Mouse (Mus musculus): ENCODE data around the gene Apba2.

Apba2 gene

DNA sequence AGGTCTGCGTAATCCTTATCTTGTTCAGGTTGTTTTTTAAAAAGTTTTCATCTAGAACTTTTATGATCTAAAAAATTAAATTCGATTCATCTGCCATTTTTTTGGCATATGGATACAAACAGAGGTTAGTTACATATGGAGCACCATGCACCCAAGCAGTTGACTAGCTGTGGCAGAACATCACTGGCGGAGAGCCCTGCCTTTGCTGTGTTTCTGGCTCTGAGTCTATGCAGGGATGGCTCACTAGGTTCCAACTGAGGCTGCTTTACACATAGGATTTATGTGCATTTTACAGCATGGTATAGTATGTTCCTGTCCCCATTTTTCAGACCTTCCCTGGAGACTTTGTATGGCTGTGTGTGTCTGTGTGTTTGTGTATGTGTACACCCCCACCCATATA, 221.8 kb downstream of the Apba2 start:
- in situ Hi-C loops (cut with MboI; ENCODE audit: low sequenced_read_pairs): no loop called here

DNA sequence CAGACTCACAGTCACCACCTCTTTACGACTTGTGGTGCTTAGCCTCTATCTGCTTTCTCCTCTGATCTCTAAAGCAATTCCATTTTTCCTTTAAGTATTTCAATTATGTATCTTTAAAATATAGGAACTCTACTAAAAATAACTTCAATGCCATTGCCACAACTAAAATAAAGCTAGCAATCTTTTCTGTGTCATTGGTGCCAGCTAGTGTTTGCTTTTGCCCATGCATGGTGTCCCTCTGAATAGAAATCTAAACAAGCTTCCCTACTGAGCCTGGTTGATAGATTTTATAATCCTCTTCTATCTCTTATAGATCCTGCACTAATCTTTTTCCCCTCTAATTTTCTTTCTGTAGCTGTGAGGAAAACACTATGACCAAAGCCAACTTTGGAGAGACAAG, 222.9 kb downstream of the Apba2 start:
- in situ Hi-C loops (cut with MboI; ENCODE audit: low sequenced_read_pairs): no loop called here

DNA sequence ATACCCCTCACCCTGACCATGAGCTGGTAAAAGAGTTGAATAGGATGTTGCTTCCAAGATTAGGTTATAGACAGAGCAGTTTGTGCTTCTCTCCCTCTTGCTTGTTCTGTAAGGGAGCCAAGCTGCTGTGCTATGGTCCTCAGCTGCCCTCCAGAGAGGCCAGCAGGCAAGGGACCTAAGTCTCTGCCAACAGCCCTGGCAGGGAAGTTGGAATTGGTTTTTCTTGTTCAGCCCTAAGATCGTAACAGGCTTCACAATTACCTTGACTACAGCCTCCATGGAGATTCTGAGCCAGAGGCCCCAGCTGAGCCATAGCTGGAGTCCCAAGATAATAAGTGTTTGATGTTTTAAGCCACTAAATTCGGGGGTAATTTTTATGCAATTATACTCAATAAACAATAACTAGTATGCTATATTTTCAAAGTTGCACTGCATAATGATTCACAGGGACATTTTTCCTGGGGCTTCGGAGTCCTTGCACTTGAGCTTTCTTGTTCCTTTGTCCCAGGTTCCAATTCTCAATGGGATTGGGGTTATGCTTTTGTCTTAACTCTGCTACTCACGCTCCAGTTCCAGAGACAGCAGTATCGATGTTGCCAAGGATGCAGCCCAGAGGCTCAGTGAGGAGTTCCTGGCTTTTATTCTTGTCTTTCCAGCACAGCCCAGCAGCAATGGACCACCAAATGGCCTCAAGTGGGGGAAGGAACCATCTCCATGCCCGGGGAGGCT, 224.6 kb downstream of the Apba2 start:
- in situ Hi-C loops (cut with MboI; ENCODE audit: low sequenced_read_pairs): no loop called here

DNA sequence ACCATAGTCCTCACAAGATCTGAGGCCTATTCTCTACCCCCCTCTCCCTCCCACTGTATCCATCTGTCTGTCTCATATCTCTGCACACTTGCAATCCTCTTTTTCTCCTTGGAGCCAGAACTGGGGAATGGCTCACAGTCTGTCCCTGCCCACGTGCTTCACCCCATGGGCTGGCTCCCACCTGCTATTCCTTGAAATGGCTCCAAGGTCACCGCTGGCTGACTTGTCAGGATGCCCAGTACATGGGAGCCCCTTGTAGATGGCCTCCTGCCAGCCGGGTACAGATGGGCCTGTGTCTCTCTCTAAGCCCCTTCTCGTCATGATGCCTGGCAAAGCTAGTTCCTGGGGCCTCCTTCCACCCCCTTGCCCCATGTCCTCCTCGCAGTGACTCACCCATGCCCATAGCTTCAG, 226.7 kb downstream of the Apba2 start:
- in situ Hi-C loops (cut with MboI; ENCODE audit: low sequenced_read_pairs): no loop called here

DNA sequence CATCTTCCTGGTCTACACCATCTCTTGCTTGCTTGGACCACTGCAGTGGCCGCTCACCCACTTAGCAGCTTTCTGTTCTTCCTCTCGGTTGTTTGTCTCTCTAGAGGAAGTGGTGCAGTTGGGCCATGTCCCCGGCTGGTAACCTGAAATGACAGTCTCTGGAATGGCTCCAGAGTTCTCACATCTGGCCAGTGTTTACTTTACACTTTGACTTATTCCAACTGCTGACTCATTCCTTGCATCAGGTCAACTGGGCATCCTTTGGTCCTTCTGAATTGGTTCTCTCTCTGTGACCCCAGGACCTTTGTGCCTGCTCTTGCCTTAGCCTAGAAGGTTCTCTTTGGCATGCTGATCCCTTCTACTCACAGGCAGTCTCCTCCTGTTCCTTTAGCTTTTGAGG, 227.3 kb downstream of the Apba2 start:
- in situ Hi-C loops (cut with MboI; ENCODE audit: low sequenced_read_pairs): no loop called here

DNA sequence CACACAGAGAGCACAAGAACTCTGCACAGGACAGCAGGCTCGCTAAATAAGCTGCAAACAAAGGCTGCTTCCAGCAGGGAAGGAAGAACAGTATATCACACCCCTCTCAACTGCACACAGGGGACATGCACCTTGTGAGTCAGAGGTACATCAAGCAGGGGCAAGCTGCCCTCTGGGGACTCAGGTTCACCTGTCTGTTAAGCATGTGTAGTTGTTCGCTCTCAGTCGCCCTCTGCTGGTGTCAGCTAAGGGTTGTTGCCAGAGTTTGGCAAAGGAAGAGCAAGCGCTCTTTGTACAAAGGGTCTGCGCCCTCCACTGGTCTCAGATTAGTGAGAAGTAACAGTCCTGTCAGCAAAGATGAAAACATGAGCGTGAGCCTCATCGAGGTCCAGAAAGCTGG, 228.3 kb downstream of the Apba2 start:
- in situ Hi-C loops (cut with MboI; ENCODE audit: low sequenced_read_pairs): no loop called here

DNA sequence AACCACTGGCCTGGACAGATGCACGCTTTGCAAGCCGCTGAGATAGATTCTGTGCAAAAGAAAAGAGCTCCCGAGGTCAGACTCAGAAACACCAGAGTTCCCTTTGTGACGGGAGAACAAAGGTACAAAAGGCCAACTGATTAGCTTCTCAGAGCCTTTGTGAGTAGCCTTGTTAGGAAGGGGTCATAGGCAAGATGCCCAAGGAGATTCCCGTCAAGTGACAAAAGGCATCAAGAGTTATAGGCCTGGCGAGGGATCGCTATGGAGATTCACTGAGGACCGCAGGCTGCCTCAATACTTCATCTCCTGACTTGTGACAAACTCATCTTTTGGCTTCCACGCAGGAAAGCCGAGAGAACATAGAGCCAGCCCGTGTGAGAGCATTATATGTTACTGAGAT, 237.6 kb downstream of the Apba2 start:
- in situ Hi-C loops (cut with MboI; ENCODE audit: low sequenced_read_pairs): no loop called here

DNA sequence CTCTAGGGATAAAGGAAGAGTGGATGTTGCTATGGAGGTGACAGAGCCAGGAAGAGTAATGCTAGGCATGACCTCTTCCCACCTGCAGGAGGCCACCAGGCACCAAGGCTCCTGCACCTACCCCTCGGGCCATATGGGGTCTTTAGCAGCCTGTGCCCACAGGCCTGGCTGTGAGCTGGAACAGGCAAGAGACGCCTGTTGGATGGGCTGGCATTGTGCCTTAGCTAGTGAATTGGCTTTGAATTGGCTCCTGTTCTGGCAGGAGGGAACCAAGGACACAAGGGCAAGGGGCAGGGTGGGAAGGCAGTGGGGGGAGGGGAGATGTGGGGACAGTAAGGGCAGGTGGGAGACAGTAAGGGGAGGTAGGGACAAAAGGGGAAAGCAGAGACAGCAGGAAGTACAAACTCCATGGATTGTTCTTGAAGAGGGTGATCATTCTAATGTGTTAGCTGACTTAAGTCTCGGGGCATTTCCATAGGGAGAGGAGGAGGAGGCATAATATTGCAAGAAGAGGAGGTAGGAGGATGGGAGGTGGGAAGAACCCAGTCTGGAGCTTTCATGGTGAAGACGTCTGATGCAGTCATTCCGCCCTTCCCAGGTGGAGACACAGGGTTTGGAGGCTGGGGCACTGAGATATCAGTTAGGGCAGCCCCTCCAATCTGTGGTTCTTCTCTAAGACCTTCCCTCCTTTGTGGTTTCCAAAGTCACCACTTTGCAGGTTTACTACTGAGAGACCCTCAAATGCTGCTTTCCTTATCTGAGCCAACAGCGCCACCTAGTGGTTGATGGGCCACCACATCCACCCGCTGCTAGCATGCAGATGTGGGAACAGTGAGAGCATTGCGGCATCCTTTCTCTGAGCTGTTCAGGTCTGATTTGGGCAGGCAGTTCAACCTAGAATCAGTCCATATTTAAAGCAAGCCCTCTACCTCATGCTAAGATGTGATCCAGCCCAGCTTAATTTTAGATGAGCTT, 240.1 kb downstream of the Apba2 start:
- in situ Hi-C loops (cut with MboI; ENCODE audit: low sequenced_read_pairs): no loop called here

DNA sequence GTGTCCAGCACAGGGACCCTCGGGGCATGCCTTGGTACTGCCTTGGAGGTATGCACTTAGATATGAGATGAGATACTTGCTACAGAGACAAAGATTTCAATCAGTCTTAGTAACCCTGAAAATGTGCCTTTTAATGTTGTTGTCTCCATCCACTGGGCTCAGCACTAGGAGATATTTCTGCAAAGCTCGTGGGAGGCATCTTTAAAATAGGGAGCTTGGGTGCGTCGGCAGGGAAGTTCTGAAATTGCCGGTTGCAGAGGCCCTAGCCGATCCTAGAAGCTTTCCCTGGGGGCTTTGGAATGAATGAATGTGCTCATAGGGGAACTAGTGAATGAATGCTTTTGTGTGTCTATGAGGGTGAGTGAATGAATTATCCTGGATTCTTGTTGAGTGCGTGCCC, 242.1 kb downstream of the Apba2 start:
- in situ Hi-C loops (cut with MboI; ENCODE audit: low sequenced_read_pairs): no loop called here

DNA sequence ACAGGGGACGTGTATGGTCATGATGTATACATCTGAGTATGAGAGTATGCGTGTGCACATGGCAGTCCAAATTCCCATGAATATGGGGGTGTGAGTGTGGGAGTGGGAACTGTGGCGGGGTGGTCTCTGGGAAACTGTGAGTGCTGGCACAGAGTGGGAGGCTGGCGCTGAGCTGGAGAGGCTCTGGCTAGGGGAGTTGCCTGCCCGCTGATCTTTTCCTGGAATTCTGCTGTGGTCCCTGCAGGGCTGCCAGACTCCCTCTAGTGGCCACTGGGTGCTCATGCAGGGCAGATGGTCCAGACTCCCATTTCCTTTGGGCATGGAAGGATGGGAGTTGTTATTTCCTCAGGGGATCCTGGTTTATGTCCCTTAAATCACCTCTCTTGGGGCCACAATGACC, 250.0 kb downstream of the Apba2 start:
- in situ Hi-C loops (cut with MboI; ENCODE audit: low sequenced_read_pairs): no loop called here

DNA sequence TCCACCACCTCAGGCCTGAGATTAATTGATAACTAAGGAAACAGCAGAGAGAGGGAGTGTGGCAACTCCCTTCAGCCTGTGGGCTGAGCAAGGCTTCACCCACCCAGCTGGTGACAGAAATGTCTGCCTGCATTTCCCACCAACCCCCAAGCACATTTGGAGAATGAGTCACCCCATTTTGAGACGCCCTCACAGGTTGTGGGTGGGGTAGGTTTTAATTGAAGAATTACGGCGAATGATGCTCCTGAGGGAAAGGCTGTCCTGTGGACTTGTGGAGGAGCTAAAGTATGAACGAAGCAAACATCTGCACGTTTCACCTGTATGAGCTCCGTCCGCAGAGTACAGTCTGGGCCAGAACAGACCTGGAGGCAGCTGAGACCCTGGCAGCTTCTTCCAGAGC, 250.6 kb downstream of the Apba2 start:
- in situ Hi-C loops (cut with MboI; ENCODE audit: low sequenced_read_pairs): no loop called here

DNA sequence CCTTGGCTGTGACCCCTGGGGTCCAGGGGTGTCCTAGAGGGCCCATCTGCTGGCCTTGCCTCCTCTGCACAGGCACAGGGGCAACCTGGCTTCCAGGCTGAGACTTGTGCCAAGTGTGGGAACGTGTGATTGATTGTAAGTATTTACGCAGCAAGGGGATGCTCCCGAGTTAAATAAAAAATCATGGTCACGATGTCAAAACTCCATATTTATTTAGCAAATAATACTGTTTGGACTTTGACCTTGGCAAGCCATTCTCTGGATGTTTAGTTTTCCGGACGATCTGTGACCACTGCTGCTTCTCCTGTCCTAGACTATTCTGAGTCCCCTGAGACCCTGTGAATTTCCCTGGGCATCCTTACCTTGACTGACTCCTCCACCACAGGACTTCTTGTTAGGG, 252.2 kb downstream of the Apba2 start:
- in situ Hi-C loops (cut with MboI; ENCODE audit: low sequenced_read_pairs): no loop called here

DNA sequence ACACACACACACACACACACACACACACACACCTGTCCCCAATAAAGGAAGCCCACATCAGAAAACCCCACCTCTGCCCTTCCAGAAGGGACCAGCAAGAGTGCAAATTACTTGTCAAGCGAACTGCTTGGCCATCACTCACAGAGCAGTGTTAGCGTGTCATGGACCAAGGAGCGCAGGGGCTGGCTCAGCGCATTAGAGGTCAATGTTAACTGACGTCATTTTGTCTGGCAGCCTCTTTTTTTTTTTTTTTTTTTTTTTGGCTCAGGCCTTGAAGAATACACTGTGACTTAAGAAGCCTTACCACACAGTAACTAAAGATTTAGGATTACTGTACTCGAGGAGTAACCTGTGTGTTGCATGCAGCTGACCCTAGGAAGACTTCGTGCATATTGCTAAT, 252.7 kb downstream of the Apba2 start:
- in situ Hi-C loops (cut with MboI; ENCODE audit: low sequenced_read_pairs): no loop called here

DNA sequence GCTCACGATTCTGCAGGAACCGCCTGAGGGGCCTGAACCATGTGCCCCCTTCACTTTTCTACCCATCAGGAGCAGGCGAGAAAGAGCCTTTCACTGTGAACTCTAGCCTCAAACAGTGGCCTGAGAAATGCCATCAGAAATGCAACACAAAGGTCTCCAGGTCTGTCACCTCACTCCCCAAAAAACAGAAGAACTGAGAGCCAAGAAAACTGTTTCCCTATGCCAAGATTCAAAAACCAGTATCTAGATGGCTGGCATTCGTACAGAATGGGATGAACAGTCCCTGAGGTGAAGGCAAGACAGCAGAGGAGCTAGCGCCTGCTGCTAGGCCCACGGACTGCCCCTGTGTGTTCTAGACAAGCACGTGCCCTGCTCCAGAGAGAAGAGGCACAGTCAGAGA, 253.6 kb downstream of the Apba2 start:
- in situ Hi-C loops (cut with MboI; ENCODE audit: low sequenced_read_pairs): no loop called here

DNA sequence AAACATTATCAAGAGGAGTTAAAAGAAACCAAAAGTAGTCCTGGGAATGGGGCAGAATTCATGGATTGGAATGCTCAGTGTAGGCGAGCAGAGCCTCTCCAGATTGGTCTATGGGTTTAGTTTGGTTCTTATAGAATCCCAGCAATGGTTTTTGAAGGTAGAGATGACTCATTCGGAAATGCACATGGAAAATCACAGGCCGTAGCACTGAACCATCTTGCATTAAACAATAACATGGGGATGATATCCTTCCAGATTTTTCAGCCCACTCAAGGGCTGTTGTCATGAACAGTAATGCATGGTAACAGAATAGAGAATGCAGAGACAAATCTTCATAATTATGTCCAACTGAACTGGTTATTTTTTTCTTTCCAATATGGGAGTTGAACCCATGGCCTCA, 264.1 kb downstream of the Apba2 start:
- in situ Hi-C loops (cut with MboI; ENCODE audit: low sequenced_read_pairs): no loop called here

DNA sequence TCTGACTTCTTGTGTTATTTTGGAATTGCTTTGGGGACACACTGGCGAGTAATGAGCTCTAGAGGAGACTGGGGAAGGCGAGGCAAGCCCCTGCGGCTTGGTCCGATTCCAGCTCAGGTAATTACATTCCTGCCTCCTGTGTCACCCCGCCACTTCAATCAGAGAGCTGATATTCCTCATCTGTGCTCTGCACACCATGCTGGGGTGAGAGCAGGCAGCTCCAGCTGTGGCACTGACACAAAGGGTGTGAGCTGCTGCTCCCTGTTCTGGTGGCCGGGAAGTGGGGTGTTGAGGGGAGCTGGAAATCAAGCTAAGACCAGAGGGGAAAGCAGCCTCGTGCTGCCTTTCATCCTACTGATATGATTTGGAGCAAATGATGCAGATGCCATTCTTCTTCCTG, 268.3 kb downstream of the Apba2 start:
- in situ Hi-C loops (cut with MboI; ENCODE audit: low sequenced_read_pairs): no loop called here

DNA sequence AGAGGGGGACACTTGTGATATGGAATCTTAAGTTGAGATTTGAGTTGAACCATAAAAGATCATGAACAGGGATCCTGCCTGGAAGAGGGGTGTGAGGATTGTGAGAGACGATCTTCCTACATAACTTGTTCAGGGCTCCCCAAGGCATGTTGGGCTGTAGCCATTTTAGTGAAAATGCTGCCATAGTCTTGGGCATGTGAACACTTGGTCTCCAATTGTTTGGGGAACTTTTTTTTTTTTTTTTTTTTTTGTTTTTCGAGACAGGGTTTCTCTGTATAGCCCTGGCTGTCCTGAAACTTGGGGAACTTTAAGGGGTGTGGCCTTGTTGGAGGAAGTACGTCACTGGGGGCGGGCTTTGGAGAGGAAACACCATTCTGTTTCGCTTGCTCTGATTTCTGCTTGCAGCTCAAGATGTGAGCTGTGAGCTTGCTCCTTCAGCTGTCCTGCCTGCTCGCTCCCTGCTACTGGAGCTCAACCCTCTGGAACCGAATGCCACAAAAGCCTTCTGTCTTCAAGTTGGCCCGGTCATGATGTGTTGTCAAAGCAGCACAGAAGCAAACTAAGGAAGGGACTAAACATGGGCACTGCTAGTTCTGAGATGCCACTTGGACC, 269.4 kb downstream of the Apba2 start:
- in situ Hi-C loops (cut with MboI; ENCODE audit: low sequenced_read_pairs): no loop called here

DNA sequence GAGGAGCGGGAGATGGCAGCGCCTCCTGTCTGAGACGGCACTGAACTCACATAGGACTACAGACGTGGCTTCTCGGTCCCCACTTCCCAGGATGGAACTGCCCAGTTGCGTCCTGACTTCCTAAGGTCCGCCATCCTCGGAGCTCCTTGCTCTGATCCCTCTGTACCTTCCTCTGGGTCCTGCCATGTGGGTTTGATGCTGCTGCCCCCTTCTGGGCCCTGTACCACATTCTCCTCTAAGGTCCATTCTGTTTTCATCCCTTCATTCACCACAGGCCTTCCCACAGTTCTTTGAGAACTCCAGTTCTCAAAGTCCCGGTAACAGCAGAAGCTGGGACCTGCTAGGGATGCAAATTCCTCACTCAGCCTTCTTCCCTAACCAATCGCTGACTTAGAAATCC, 272.0 kb downstream of the Apba2 start:
- in situ Hi-C loops (cut with MboI; ENCODE audit: low sequenced_read_pairs): no loop called here

DNA sequence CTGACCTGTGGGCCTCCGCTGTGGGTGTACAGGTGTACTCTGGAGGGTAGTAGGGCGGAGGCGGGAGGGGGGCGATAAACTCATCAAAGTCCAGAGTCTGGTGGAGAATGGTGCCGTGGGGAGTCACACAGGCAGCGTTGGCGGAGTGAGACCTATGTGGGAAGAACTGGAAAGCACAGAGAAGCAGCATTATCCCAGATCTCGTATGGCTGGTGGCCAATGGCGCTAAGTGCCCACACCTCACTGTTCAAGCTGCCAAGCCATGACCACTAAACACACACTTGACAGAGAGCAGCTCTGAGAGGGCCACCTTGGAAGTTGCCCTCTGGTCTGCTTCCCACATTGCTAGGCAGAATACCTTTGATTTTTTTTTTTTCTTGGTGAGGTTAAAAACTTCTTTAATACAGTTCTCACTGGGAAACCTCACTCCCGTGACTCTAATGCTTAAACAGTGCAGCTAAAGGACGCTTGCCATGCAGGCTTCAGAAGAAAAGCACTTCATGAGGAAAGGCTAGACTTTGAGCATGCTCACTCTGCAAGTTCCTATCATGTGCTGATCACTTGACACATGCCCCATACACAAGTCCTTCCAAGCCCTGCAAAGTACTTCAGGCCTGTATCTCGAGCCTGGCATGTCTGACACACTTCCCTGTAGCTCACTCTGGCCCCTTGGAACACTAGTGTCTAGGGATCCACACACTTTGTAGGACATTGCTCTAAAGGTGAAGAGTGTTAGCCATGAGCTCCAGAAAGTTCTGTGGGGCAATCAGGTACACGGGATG, 275.4 kb downstream of the Apba2 start:
- in situ Hi-C loops (cut with MboI; ENCODE audit: low sequenced_read_pairs): no loop called here

DNA sequence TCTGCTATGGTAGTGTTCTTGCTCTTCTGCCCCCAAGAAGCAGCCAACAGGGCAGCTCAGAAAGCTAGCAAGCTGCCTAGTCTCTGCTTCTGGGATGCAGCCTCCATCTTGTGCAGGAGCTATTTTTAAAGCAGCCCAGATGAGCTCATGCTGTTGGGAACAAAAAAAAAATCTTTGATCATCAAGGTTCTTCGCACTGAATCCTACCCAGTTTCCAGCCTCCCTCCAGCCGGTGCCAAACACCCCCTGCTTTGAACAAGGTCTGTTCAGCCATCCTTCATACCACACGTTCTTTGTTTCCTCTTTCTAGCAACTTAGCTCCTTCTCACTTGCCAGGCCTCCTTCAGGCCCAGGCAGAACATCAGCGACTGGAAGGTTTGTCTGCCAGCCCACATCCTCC, 278.0 kb downstream of the Apba2 start:
- in situ Hi-C loops (cut with MboI; ENCODE audit: low sequenced_read_pairs): no loop called here

DNA sequence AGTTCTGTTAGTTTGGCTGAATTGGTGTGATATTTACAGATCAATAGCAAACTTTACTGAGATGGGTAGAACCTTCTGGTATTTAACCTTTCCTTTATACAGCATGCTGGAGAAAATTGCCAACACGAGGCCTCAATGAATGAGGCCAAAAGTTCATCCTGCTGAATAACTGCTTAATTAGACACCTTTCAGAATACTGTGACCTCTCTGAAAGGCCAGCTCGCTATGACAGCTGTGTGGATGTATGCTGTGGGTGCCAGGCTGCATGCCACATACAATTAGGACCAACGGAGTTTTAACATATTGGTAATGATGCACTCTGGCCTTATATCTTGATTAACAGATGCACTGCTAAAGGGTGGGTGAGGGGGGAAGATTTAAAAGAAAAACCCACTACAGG, 283.5 kb downstream of the Apba2 start:
- in situ Hi-C loops (cut with MboI; ENCODE audit: low sequenced_read_pairs): no loop called here

Data from CH12F3 (cell line).